Comparison of ENCODE assay signal across 9 mouse cellular contexts in the genomic region with DNA sequence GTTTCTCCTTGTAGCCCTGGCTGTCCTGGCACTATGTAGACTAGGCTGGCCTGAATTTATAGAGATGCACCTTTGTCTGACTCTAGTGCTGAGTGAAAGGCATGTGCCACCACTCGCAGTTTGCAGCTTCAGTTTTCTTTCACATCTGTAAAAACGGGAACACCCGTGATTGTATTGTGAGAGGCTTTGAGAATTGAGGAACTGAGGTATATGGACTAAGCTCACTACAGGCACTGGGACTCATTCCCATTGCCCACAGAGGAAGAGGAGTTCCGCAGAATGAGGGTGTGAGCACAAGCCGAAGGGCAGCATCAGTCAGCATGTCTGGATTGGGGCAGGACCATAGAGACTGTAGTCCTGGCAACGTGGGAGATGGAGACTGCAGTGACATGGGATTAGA. TPM values are rescaled to one million over a fixed set of nuclear protein-coding genes. Genes with fewer than 3 reads are reported as not detected.
DNase-seq lines count a peak whose midpoint lies in the region; ATAC-seq lines count a peak whose summit lies in the region.
"Had no signal": no experiment of that assay in that cellular context is flagged by ENCODE, and none has a peak within 500 bp of the region (broad histone marks: within the 10 kb centered on the region; RNA-seq: fewer than 3 reads in every experiment).

No protein-coding gene starts in this region.

- no peak for ATAC-seq in midbrain, embryonic 11.5 days (ENCODE audit: low FRiP score)
- no peak for ATAC-seq in midbrain, embryonic 16.5 days
- no peak for ATAC-seq in limb, embryonic 15.5 days (ENCODE audit: insufficient number of reproducible peaks, low FRiP score, low TSS enrichment, low read depth)
- ATAC-seq in neutrophil, adult 5-6 weeks (ENCODE audit: extremely low read depth, insufficient number of reproducible peaks, low FRiP score, poor library complexity, severe bottlenecking): peak; percentile 44

- WGBS in heart, embryonic 10.5 days: 71% methylated on average over 6 of the region's 6 CpGs
- WGBS in midbrain, embryonic 11.5 days: 65% methylated on average over 6 of the region's 6 CpGs
- WGBS in midbrain, embryonic 16.5 days: 66% methylated on average over 6 of the region's 6 CpGs
- 71% methylated on average over 6 of the region's 6 CpGs for WGBS in limb, embryonic 15.5 days

- H3K9me3 ChIP-seq in heart, embryonic 10.5 days: no peaks in the 10 kb centered on the region
- no peaks in the 10 kb centered on the region for H3K9me3 ChIP-seq in midbrain, embryonic 11.5 days (ENCODE audit: control insufficient read depth, low read length)
- no peaks in the 10 kb centered on the region for H3K9me3 ChIP-seq in midbrain, embryonic 16.5 days (replicated peaks; ENCODE audit: control insufficient read depth, low read length, poor library complexity, severe bottlenecking)
- no peaks in the 10 kb centered on the region for H3K9me3 ChIP-seq in limb, embryonic 15.5 days
- H3K9me3 ChIP-seq: liver, embryonic 13.5 days had no signal

- DNase-seq in heart, adult 11 months: peak; percentile 96
- no peak for DNase-seq in heart, embryonic 10.5 days (ENCODE audit: low spot score)
- peak; percentile 54 for DNase-seq in midbrain, embryonic 11.5 days (ENCODE audit: low spot score, missing footprints)
- no peak for DNase-seq in layer of hippocampus, adult 8-10 months (ENCODE audit: low spot score in 2 of 2)
- DNase-seq in embryo, embryonic 9.5 days (ENCODE audit: extremely low spot score): no peak
- DNase-seq: liver, embryonic 13.5 days had no signal

- peaks cover 19% of the 10 kb centered on the region for H3K4me1 ChIP-seq in heart, embryonic 10.5 days
- no peaks in the 10 kb centered on the region; the same call in 1 of the 2 replicates for H3K4me1 ChIP-seq in midbrain, embryonic 11.5 days (ENCODE audit: control insufficient read depth, insufficient read depth, low read length)
- H3K4me1 ChIP-seq in midbrain, embryonic 16.5 days (ENCODE audit: control insufficient read depth, insufficient read depth, low read length): peaks cover 10% of the 10 kb centered on the region
- H3K4me1 ChIP-seq in limb, embryonic 15.5 days: peaks cover 17% of the 10 kb centered on the region

- H3K27me3 ChIP-seq in heart, embryonic 10.5 days (ENCODE audit: insufficient read depth, poor library complexity, severe bottlenecking): peaks cover 38% of the 10 kb centered on the region
- peaks cover 13% of the 10 kb centered on the region; the same call in 1 of the 2 replicates for H3K27me3 ChIP-seq in midbrain, embryonic 11.5 days (ENCODE audit: control insufficient read depth, insufficient read depth, low read length)
- no peaks in the 10 kb centered on the region for H3K27me3 ChIP-seq in midbrain, embryonic 16.5 days (ENCODE audit: control insufficient read depth, insufficient read depth, low read depth, low read length)
- peaks cover 9% of the 10 kb centered on the region; the same call in 1 of the 2 replicates for H3K27me3 ChIP-seq in limb, embryonic 15.5 days

- H3K27ac ChIP-seq in heart, embryonic 10.5 days: no peak overlapping the region
- no peak overlapping the region for H3K27ac ChIP-seq in midbrain, embryonic 11.5 days (ENCODE audit: low read depth, low read length)
- no peak overlapping the region for H3K27ac ChIP-seq in midbrain, embryonic 16.5 days (ENCODE audit: low read length)
- no peak overlapping the region for H3K27ac ChIP-seq in limb, embryonic 15.5 days

- H3K9ac ChIP-seq in midbrain, embryonic 11.5 days (ENCODE audit: low read length): no peak overlapping the region
- H3K9ac ChIP-seq in midbrain, embryonic 16.5 days (ENCODE audit: low read depth, low read length): no peak overlapping the region
- H3K9ac ChIP-seq in limb, embryonic 15.5 days: no peak overlapping the region

- H3K4me3 ChIP-seq in heart, embryonic 10.5 days: no peak overlapping the region
- H3K4me3 ChIP-seq in midbrain, embryonic 11.5 days (ENCODE audit: low read depth, low read length): no peak overlapping the region
- H3K4me3 ChIP-seq in midbrain, embryonic 16.5 days (ENCODE audit: low read depth, low read length): no peak overlapping the region
- H3K4me3 ChIP-seq in limb, embryonic 15.5 days: no peak overlapping the region

- no peak overlapping the region for H3K4me2 ChIP-seq in midbrain, embryonic 11.5 days
- no peak overlapping the region; the same call in 1 of the 2 replicates for H3K4me2 ChIP-seq in midbrain, embryonic 16.5 days (ENCODE audit: low read length)
- peak overlapping the region; percentile 97; the same call in 1 of the 2 replicates for H3K4me2 ChIP-seq in limb, embryonic 15.5 days

- H3K36me3 ChIP-seq in heart, embryonic 10.5 days: no peaks in the 10 kb centered on the region
- H3K36me3 ChIP-seq in midbrain, embryonic 11.5 days (ENCODE audit: control insufficient read depth, insufficient read depth, low read length): no peaks in the 10 kb centered on the region
- H3K36me3 ChIP-seq in midbrain, embryonic 16.5 days (ENCODE audit: control insufficient read depth, insufficient read depth, low read length): no peaks in the 10 kb centered on the region
- H3K36me3 ChIP-seq in limb, embryonic 15.5 days: no peaks in the 10 kb centered on the region
- H3K36me3 ChIP-seq: liver, embryonic 13.5 days had no signal

RNA-seq across cellular contexts. Expression of gene Dgat2, which starts 1.2 kb away (rescaled TPM):
- polyA plus RNA-seq in heart, embryonic 10.5 days (2016; fragmentation: Nextera tagmentation; extraction: Ambion mirVana): 12.5 and 24.3 TPM in 2 replicates
- polyA plus RNA-seq in midbrain, embryonic 11.5 days (2014; fragmentation: Nextera tagmentation; extraction: Ambion mirVana): 8.7 and 9.8 TPM in 2 replicates
- 22.0 and 24.0 TPM in 2 replicates for polyA plus RNA-seq in midbrain, embryonic 16.5 days (2015; fragmentation: Nextera tagmentation; extraction: Ambion mirVana)
- polyA plus RNA-seq in limb, embryonic 15.5 days (2015; fragmentation: Nextera tagmentation; extraction: Ambion mirVana): 139 and 142 TPM in 2 replicates
- total RNA-seq in neutrophil, adult 5-6 weeks (2017): 26.4 and 28.5 TPM in 2 replicates
- total RNA-seq in layer of hippocampus, adult 8-10 months (2022): 10 to 100 TPM; 80.9 to 89.3 (median 85.5) TPM

RNA-seq across cellular contexts. Expression of gene Uvrag, which starts 42.8 kb away (rescaled TPM):
- 15.2 and 17.0 TPM in 2 replicates for polyA plus RNA-seq in heart, embryonic 10.5 days (2016; fragmentation: Nextera tagmentation; extraction: Ambion mirVana)
- polyA plus RNA-seq in midbrain, embryonic 11.5 days (2014; fragmentation: Nextera tagmentation; extraction: Ambion mirVana): 10.1 and 11.4 TPM in 2 replicates
- polyA plus RNA-seq in midbrain, embryonic 16.5 days (2015; fragmentation: Nextera tagmentation; extraction: Ambion mirVana): 16.0 and 17.7 TPM in 2 replicates
- 15.6 and 16.7 TPM in 2 replicates for polyA plus RNA-seq in limb, embryonic 15.5 days (2015; fragmentation: Nextera tagmentation; extraction: Ambion mirVana)
- total RNA-seq in neutrophil, adult 5-6 weeks (2017): 90.1 and 93.1 TPM in 2 replicates
- total RNA-seq in layer of hippocampus, adult 8-10 months (2022): 10 to 100 TPM; 41.6 to 54.7 (median 52.8) TPM

RNA-seq across cellular contexts. Expression of gene Mogat2, which starts 54.7 kb away (rescaled TPM):
- 11.1 and 30.6 TPM in 2 replicates for polyA plus RNA-seq in heart, embryonic 10.5 days (2016; fragmentation: Nextera tagmentation; extraction: Ambion mirVana)
- polyA plus RNA-seq in midbrain, embryonic 11.5 days (2014; fragmentation: Nextera tagmentation; extraction: Ambion mirVana): 10.1 and 13.0 TPM in 2 replicates
- polyA plus RNA-seq in midbrain, embryonic 16.5 days (2015; fragmentation: Nextera tagmentation; extraction: Ambion mirVana): 1.1 and 1.2 TPM in 2 replicates
- 3.0 and 3.4 TPM in 2 replicates for polyA plus RNA-seq in limb, embryonic 15.5 days (2015; fragmentation: Nextera tagmentation; extraction: Ambion mirVana)
- total RNA-seq in neutrophil, adult 5-6 weeks (2017): not detected in 2 replicates
- total RNA-seq in layer of hippocampus, adult 8-10 months (2022): not detected

Comparison
In these comparisons a context has a peak if more than half of its experiments do, and no peak if none do; other contexts are left out.
1. DNase-seq: peak in heart, adult 11 months (single experiment) and midbrain, embryonic 11.5 days (single experiment); none in heart, embryonic 10.5 days (single experiment), layer of hippocampus, adult 8-10 months (0 of 2) and embryo, embryonic 9.5 days (single experiment).